Mouse (Mus musculus): ENCODE data around the gene Mtmr6. TPM values are rescaled to one million over a fixed set of nuclear protein-coding genes. Genes with fewer than 3 reads are reported as not detected.

The Mtmr6 gene
- polyA plus RNA-seq, 1 experiment: 21.3 TPM

DNA sequence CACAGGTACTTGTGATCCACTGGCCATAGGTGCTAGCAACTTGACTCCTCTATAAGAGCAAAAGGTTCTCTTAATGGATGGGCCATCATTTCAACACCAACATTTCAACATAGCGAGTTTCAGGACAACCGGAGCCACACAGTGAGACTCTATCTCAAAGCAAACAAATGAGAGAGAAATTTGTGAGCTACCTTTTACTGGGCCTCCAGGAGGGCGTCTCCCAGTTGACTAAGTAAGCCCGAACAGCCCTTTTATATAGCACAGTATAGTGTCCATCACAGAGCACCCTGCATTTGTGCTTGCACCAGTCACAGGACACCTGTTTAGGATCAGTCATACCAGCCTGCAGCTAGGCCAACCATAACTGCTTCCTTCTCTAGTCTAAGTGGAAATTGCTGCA, 7.9 kb upstream of the Mtmr6 start:
- no peak overlapping the region for H3K27ac ChIP-seq (ENCODE audit: control insufficient read depth, insufficient read depth, low read length)
- TF ChIP-seq CTCF (IDR thresholded peaks at IDR 0.05; ENCODE audit: borderline replicate concordance, control insufficient read depth, extremely low read depth, insufficient read depth, low read length, poor library complexity): no peak
- TF ChIP-seq POLR2A (IDR thresholded peaks at IDR 0.05; ENCODE audit: control insufficient read depth, extremely low read depth, insufficient read depth, low read length, poor library complexity): no peak
- H3K27me3 ChIP-seq (ENCODE audit: control insufficient read depth, insufficient read depth, low read length): no peaks in the 10 kb centered on the region
- 95% methylated on average over 4 of the region's 4 CpGs for whole genome bisulfite sequencing
- H3K36me3 ChIP-seq (ENCODE audit: control insufficient read depth, insufficient read depth, low read length): no peaks in the 10 kb centered on the region
- peaks cover 5% of the 10 kb centered on the region for H3K4me1 ChIP-seq (replicated peaks; ENCODE audit: control insufficient read depth, insufficient read depth, low read length)
- H3K4me3 ChIP-seq (ENCODE audit: control insufficient read depth, insufficient read depth, low read length): no peak overlapping the region
- DNase-seq: no peak

DNA sequence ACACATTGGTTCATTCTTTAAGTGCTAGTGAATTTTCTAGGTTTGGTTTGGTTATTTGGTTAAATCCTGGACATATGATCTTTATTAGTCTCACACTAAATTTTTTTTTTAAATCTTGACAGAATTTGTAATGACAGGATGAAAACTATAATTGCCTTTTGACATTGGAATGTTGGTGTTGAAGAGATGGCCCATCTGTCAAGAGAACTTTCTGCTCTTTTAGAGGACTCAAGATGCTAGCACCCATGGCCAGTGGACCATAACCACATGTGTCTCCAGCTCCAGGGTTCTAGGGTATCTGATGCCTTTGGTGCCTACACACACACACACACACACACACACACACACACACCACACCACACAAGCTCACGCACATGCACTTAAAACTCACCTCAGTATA, 7.2 kb upstream of the Mtmr6 start:
- Histone ChIP-seq H3K4me3 (ENCODE audit: control insufficient read depth, insufficient read depth, low read length) (no peak overlapping the region), H3K27ac (ENCODE audit: control insufficient read depth, insufficient read depth, low read length) (no peak overlapping the region), H3K27me3 (ENCODE audit: control insufficient read depth, insufficient read depth, low read length) (no peaks in the 10 kb centered on the region), H3K4me1 (replicated peaks; ENCODE audit: control insufficient read depth, insufficient read depth, low read length) (no peaks in the 10 kb centered on the region), H3K36me3 (ENCODE audit: control insufficient read depth, insufficient read depth, low read length) (no peaks in the 10 kb centered on the region)
- DNase-seq: no peak
- no peak for TF ChIP-seq POLR2A (IDR thresholded peaks at IDR 0.05; ENCODE audit: control insufficient read depth, extremely low read depth, insufficient read depth, low read length, poor library complexity)
- no peak for TF ChIP-seq CTCF (IDR thresholded peaks at IDR 0.05; ENCODE audit: borderline replicate concordance, control insufficient read depth, extremely low read depth, insufficient read depth, low read length, poor library complexity)
- 100% methylated on average over 1 of the region's 1 CpGs for WGBS

DNA sequence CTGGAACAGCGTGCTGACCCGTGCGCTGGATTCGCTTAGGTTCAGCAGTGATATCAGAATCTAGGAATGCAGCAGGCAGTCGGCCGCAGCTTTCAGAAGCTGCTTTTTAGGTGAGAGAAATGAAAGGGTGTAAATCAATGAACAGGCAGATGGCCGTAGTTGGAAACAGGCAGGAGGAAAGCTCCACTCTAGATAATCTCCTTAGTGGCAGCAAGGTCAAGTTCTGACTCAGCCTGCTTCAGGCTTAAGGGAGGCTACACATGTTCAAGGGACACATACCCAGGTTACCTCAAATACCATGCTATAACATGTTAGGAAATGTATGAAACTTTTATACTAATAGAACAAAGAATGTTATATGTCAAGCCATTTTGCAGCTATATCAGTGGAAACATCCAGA, 2.7 kb upstream of the Mtmr6 start:
- TF ChIP-seq POLR2A (IDR thresholded peaks at IDR 0.05; ENCODE audit: control insufficient read depth, extremely low read depth, insufficient read depth, low read length, poor library complexity) (no peak), CTCF (IDR thresholded peaks at IDR 0.05; ENCODE audit: borderline replicate concordance, control insufficient read depth, extremely low read depth, insufficient read depth, low read length, poor library complexity) (no peak)
- 94% methylated on average over 7 of the region's 7 CpGs for WGBS
- no peaks in the 10 kb centered on the region for H3K27me3 ChIP-seq (ENCODE audit: control insufficient read depth, insufficient read depth, low read length)
- no peaks in the 10 kb centered on the region for H3K36me3 ChIP-seq (ENCODE audit: control insufficient read depth, insufficient read depth, low read length)
- no peak for DNase-seq
- H3K27ac ChIP-seq (ENCODE audit: control insufficient read depth, insufficient read depth, low read length): no peak overlapping the region
- no peak overlapping the region for H3K4me3 ChIP-seq (ENCODE audit: control insufficient read depth, insufficient read depth, low read length)
- H3K4me1 ChIP-seq (replicated peaks; ENCODE audit: control insufficient read depth, insufficient read depth, low read length): no peaks in the 10 kb centered on the region; the same call in 1 of the 2 replicates

DNA sequence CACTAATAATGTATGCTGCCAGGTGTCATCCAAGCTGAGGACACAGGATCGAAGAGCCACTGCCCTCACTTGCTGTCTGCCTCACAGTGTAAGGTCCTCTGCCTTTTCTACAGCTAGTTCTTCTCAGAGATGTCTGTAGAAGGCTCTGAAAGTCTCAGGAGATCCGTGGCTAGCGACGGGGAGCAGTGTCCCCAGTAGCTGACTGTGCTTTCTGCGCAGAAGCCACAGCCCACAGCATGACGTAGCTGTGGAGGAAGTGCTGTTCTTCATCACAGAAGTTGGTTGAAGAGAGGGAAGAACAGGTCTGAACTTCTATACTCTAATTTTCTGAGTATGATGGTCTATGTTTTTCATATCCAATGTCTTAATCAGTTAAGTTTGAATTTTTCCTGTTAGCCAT, 4.3 kb downstream of the Mtmr6 start:
- H3K36me3 ChIP-seq (ENCODE audit: control insufficient read depth, insufficient read depth, low read length): no peaks in the 10 kb centered on the region

DNA sequence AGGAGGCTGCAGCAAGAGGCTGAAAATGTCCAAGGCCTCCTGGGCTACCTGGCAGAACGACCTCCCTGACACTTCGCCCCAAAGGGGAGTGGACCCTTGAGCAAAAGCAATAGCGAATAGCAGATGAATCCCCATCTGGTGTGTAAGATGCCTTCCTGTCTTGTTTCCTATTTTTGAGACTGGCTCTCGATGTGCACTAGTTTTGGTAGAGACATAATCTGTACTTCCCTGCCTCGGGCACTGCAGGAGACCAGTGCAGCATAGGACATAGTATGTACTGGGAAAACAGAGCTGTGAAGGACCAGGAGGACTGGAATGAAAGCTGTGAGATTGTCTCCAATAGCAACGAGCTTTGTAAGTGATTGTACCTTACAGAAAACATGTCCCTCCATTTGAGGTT, 8.3 kb downstream of the Mtmr6 start:
- WGBS: 53% methylated on average over 6 of the region's 6 CpGs
- no peak overlapping the region for H3K27ac ChIP-seq (ENCODE audit: control insufficient read depth, insufficient read depth, low read length)

More for the DNA sequence above, 4.3 kb downstream of the Mtmr6 start:
- TF ChIP-seq CTCF (IDR thresholded peaks at IDR 0.05; ENCODE audit: borderline replicate concordance, control insufficient read depth, extremely low read depth, insufficient read depth, low read length, poor library complexity): no peak
- no peak for TF ChIP-seq POLR2A (IDR thresholded peaks at IDR 0.05; ENCODE audit: control insufficient read depth, extremely low read depth, insufficient read depth, low read length, poor library complexity)
- Histone ChIP-seq H3K27ac (ENCODE audit: control insufficient read depth, insufficient read depth, low read length) (no peak overlapping the region), H3K27me3 (ENCODE audit: control insufficient read depth, insufficient read depth, low read length) (no peaks in the 10 kb centered on the region), H3K4me1 (replicated peaks; ENCODE audit: control insufficient read depth, insufficient read depth, low read length) (peaks cover 8% of the 10 kb centered on the region), H3K4me3 (ENCODE audit: control insufficient read depth, insufficient read depth, low read length) (peak overlapping the region; percentile 25; the same call in 1 of the 2 replicates)
- peak; percentile 52 for DNase-seq
- WGBS: 12% methylated on average over 6 of the region's 6 CpGs

DNA sequence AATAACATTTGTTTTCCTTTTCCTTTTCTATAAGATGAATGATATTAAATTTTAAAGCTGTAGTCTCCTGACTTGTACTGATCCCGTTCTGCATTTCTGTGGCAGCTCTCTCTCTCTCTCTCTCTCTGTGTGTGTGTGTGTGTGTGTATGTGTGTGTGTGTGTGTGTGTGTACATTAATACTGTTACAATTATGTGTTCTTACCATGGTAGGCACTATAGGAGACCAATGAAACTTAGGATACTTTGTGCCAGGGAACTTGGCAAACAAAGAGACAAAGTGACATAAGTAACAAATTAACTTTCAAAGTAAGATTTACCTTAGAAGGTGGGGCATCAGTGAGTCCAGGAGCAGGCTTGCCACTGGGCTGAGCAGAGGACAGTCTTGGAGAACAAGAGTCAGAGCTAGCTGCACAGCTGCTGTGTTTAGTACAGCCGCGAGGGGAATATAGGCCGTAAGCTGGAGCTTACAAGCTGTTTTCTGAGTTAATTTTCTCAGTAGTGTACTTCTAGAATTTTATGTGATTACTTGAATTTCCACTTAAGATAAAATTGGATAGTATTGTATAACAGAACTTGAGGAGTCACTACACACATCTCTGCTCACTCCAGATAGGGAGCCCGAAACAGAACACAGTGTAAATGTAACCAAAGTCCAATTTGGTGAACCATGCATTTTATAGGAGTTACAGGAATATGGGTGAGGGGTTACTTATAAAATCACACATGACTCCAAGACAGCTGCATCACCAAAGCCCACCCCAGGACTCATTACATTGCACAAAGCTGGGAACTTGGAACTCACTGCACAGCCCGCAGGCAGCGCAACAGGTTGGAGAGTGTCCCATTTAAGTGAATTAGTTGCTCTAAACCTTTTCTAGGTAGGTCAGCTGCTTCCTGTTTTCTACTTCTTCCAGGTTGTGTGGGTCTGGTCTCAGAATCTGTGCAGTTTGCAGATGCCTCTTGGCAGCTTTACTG, 10.6 kb downstream of the Mtmr6 start:
- no peaks in the 10 kb centered on the region for H3K27me3 ChIP-seq (ENCODE audit: control insufficient read depth, insufficient read depth, low read length)
- no peak overlapping the region for H3K27ac ChIP-seq (ENCODE audit: control insufficient read depth, insufficient read depth, low read length)
- no peak for TF ChIP-seq POLR2A (IDR thresholded peaks at IDR 0.05; ENCODE audit: control insufficient read depth, extremely low read depth, insufficient read depth, low read length, poor library complexity)
- TF ChIP-seq CTCF (IDR thresholded peaks at IDR 0.05; ENCODE audit: borderline replicate concordance, control insufficient read depth, extremely low read depth, insufficient read depth, low read length, poor library complexity): no peak
- no peaks in the 10 kb centered on the region; the same call in 1 of the 2 replicates for H3K36me3 ChIP-seq (ENCODE audit: control insufficient read depth, insufficient read depth, low read length)
- WGBS: 97% methylated on average over 7 of the region's 7 CpGs
- no peak for DNase-seq
- H3K4me1 ChIP-seq (replicated peaks; ENCODE audit: control insufficient read depth, insufficient read depth, low read length): peaks cover 2% of the 10 kb centered on the region; the same call in 1 of the 2 replicates
- H3K4me3 ChIP-seq (ENCODE audit: control insufficient read depth, insufficient read depth, low read length): no peak overlapping the region

More for the DNA sequence above, 8.3 kb downstream of the Mtmr6 start:
- Histone ChIP-seq H3K27me3 (ENCODE audit: control insufficient read depth, insufficient read depth, low read length) (no peaks in the 10 kb centered on the region), H3K4me1 (replicated peaks; ENCODE audit: control insufficient read depth, insufficient read depth, low read length) (peaks cover 8% of the 10 kb centered on the region), H3K4me3 (ENCODE audit: control insufficient read depth, insufficient read depth, low read length) (no peak overlapping the region), H3K36me3 (ENCODE audit: control insufficient read depth, insufficient read depth, low read length) (no peaks in the 10 kb centered on the region; the same call in 1 of the 2 replicates)
- TF ChIP-seq CTCF (IDR thresholded peaks at IDR 0.05; ENCODE audit: borderline replicate concordance, control insufficient read depth, extremely low read depth, insufficient read depth, low read length, poor library complexity) (no peak), POLR2A (IDR thresholded peaks at IDR 0.05; ENCODE audit: control insufficient read depth, extremely low read depth, insufficient read depth, low read length, poor library complexity) (no peak)
- DNase-seq: no peak
